Mouse (Mus musculus) layer of hippocampus, postnatal 14 days (tissue): ENCODE data around the gene Mmd. TPM values are rescaled to one million over a fixed set of nuclear protein-coding genes. Genes with fewer than 3 reads are reported as not detected.
A peak's percentile ranks its signal among the peaks of the same experiment; 100 is the strongest.

Source experiments
- DNase-seq, 2 experiments: peaks; one replicate each; pipeline ENCODE4 v3.0.0; 2021 to 2022; ENCODE audit warnings: low spot score in 2 of 2, mixed read lengths in 1 of 2
- total RNA-seq, 2 experiments: library from RNA; stranded (reverse); gene quantifications; 2 replicates each; pipeline ENCODE4 v1.2.3; 2021

The Mmd gene
- total RNA-seq, 2 experiments from 2014 or later, result 337 to 345 TPM

GRCm38 (mm10) chr11:90247793-90248192 is 1.5 kb upstream of the Mmd start:
- DNase-seq, result no peak

DNA sequence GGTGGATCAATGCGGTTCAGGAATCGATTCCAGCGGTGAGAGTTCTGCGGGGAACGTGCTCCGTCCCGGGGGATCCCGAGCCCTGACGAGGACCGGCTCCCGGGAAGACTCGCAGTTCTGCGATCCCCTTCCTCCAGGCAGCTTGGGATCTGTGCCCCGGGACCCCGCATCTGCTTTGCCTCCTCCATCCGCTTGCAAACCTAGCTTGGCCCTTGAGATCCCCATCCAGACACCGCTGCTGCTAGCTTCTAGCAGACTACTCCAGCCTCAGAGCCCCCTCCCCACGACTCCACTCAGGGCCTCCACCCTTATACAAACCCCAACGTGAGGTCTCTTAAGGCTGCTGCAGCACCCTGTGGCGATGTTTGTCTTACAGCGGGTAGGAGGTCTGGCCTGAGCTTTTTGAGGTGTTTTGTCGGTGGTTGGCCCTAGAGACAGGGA is 465 bp downstream of the Mmd start:
- DNase-seq, result peak in 1 of 2 experiments; percentile 48

- no peak for DNase-seq
These were observed 933 bp downstream of the Mmd start for GRCm38 (mm10) chr11:90250189-90250588.

- DNase-seq, result no peak
These were observed 1.5 kb downstream of the Mmd start for GRCm38 (mm10) chr11:90250730-90251129.

GRCm38 (mm10) chr11:90251923-90252322 is 2.7 kb downstream of the Mmd start:
- no peak for DNase-seq

DNA sequence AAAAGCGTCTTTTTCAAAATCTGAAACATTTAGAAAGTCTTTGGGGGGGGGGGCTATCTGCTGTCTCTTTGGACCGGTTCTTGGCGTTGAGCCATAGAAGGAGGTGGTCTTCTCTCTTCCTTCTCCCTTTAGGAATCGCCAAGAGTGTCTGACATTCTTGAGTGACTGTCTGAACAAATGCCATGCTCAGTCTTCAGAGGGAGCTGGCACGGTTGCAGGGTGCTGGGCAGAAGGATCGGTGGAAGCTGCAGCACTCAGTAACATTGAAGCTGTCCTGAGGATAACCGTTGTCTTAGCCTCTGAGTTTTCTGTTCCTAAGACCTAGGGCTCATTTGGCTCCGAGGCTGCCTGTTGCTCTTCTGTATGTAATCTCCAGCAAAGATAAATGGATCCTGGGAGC is 3.1 kb downstream of the Mmd start:
- DNase-seq, result no peak

- DNase-seq, result peak in 1 of 2 experiments; percentile 44
These were observed 5.3 kb downstream of the Mmd start for GRCm38 (mm10) chr11:90254536-90254935.

DNA sequence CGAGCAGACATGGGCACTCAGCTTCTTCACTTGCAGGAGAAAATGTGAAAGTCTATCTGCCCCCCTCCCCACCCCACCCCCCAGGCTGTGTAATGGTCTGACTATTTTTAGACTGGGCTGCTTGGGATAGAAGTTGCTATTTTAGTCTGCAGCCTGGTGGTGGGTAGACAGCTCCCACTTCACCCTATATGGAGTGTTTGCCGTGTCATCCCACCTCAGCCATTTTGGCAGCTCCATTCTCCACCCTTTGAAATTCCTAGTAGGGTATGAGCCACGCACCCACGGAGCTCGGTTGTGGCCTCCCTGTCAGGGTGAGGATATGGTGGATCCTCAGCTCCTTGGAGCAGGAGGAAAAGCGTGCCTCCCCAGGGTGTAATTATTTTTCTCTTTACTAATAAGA is 6.4 kb downstream of the Mmd start:
- no peak for DNase-seq

- DNase-seq, result no peak
These were observed 7.7 kb downstream of the Mmd start for GRCm38 (mm10) chr11:90256833-90257525.

- DNase-seq, result no peak
These were observed 9.2 kb downstream of the Mmd start for GRCm38 (mm10) chr11:90258321-90258927.

- DNase-seq, result no peak
These were observed 9.8 kb downstream of the Mmd start for GRCm38 (mm10) chr11:90259071-90259470.

DNA sequence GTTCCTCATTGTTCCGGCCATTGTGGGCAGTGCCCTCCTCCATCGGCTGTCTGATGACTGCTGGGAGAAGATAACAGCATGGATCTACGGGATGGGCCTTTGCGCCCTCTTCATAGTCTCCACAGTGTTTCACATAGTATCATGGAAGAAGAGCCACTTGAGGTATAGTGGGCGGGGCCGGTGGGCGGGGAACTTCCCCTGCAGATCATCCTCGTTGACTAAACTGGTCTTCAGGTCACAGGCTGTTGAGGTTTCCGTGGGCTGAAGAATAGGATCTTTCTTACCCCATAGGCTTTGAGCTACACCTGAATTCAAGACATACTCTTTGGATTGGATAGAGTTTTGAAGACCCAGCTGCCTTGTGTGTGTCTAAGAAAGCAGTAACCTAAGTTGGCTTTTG is 10.6 kb downstream of the Mmd start:
- DNase-seq, result no peak

GRCm38 (mm10) chr11:90264180-90264579 is 14.9 kb downstream of the Mmd start:
- no peak for DNase-seq

DNA sequence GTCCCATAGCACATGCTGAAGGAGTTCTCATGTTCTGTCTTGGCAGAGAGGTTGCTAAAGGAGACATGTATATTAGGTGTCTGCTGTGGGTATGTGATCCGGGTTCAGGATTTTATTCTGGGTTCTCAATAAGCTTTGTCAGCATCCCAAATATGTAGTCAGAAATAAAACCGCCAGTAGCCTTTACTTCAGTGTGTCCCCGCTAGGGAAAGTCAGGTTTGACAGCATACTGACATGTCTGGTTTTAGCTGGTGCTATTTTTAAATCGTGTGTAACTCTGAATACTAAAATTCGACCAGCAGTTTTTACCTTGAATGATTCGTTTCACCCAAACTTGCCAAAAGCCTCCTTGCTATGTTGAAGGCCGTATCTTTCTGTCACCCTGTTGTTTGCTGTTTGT is 16.3 kb downstream of the Mmd start:
- DNase-seq, result no peak

- no peak for DNase-seq
These were observed 19.7 kb downstream of the Mmd start for GRCm38 (mm10) chr11:90268934-90269333.

- no peak for DNase-seq
These were observed 20.3 kb downstream of the Mmd start for GRCm38 (mm10) chr11:90269398-90270123.

- DNase-seq, result no peak
These were observed 21.0 kb downstream of the Mmd start for GRCm38 (mm10) chr11:90270132-90270877.

DNA sequence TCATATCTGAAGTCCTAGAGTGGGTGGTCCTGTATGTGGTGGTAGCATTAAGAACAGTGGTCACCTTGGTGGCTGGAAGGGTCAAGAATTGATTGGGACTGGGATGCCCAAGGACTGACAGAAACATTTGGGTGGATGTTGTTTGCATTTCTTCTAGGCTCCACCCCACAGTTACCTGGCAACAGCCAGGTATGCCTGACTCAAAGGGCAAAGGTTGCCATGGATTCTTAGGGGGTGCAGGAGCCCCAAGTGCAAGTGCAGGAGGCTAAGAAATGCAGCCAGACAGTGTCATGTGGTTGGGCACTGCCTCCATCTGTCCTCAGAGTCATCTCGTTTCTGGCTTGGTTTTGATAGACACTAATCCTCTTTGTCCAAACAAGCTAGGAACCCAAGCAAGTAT is 24.9 kb downstream of the Mmd start:
- no peak for DNase-seq

DNA sequence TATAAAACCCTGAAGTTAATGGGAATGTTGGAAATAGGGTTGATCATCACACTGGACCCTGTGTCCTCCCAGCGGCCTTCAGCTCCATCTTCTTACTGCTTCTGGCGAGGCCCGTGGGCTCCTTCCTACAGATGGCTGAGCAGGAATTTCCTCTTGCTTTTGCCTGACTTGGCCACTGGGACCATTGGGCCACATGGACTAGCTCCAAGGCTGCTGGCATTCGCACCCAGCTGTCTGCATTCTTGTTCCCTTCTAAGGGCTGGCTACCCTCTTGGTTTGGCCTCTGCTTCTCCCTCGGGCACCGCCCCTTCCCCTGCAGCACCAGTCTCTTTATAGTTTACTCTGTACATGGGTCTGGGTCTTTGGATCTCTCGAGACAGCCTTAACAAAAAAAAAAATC is 26.4 kb downstream of the Mmd start:
- DNase-seq, result no peak

DNA sequence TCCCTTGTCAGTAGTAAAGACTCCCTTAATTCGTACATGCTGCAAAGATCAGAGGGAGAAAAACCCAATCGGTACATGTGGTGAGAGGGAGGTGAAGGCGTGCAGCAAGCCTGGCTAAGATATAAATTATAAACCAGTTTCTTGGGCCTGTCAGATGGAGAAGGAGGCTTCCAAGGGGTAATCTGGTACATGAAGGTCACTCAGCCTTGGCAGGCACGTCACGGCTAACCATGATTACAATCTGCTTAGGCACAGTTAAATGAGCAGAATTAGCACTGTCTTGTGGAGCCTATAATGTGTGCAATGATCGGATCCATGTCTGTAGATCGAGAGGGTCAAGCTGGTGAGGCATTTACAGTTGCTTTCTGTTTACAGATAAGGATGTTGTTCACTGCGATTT is 26.9 kb downstream of the Mmd start:
- no peak for DNase-seq

DNA sequence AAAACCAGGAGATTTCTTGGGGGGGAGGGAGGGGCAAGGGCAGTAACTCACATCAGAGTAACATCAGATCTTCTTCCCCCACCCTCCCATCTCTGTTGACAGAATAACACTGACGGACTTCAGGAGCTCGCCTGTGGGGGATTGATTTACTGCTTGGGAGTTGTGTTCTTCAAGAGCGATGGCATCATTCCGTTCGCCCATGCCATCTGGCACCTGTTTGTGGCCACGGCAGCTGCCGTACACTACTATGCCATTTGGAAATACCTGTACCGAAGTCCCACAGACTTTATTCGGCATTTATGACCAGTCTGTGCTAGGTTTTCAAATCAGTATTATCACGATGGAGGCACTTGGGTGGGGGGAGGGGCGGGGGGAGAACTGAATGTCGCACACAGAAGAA is 27.3 kb downstream of the Mmd start:
- DNase-seq, result no peak

DNA sequence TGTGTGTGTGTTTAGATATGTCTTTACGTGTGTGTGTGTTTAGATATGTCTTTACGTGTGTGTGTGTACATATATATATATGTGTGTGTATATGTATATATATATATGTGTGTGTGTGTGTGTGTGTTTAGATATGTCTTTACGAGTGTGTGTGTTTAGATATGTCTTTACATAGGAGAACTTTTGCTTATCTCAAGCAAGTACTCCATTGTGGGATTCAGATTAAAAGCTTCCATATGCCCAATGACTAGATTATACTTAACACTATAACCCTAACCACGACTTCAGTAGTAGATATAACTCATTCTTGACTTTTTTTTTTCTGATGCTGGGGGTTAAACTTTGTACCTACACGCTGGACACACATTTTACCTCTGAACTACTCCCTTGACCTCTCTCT is 30.8 kb downstream of the Mmd start:
- no peak for DNase-seq
